In the genomic region with DNA sequence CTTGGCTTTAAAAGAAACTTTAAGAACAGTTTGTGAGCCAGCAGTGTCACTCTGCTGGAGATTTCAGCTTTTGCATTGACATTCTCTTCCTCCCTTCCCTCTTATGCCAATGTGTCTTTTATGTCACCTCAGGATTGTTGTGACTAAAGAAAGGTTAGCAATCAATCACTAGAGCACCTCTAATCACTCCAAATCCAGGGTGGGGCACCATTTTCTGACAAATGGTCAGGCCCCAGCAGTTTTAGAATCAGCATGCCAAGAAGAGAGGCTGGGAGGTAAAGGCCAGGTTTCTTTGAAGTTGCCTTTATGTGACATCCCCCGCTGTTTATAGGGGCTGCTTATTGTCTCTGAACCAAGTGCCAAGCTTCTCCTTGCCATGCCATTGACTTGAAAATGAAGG, we compare ENCODE assay signal across 14 mouse cellular contexts.
"Had no signal": no experiment of that assay in that cellular context is flagged by ENCODE, and none has a peak within 500 bp of the region (broad histone marks: within the 10 kb centered on the region; RNA-seq: fewer than 3 reads in every experiment).

No protein-coding gene starts in this region.

- DNase-seq: liver, postnatal 0 days; lung, adult 2 months; lung, postnatal 10 days; lung, postnatal 4 days; right cerebral cortex, postnatal 25 days; right cerebral cortex, postnatal 4 days; spleen, adult 18-20 months; thymus, adult 18-20 months; thymus, postnatal 25 days had no signal

- H3K36me3 ChIP-seq: liver, embryonic 15.5 days; lung, embryonic 15.5 days; midbrain, embryonic 13.5 days; midbrain, embryonic 15.5 days; neural tube, embryonic 12.5 days had no signal

- H3K9me3 ChIP-seq: liver, embryonic 15.5 days; lung, embryonic 15.5 days; midbrain, embryonic 13.5 days; midbrain, embryonic 15.5 days; neural tube, embryonic 12.5 days had no signal

- H3K27ac ChIP-seq: liver, embryonic 15.5 days; lung, embryonic 15.5 days; midbrain, embryonic 13.5 days; midbrain, embryonic 15.5 days; neural tube, embryonic 12.5 days had no signal

- H3K4me1 ChIP-seq: liver, embryonic 15.5 days; midbrain, embryonic 13.5 days; midbrain, embryonic 15.5 days had no signal

- H3K9ac ChIP-seq: liver, embryonic 15.5 days; liver, postnatal 0 days; lung, embryonic 15.5 days; midbrain, embryonic 13.5 days; midbrain, embryonic 15.5 days; neural tube, embryonic 12.5 days had no signal

- H3K4me3 ChIP-seq: liver, embryonic 15.5 days; lung, embryonic 15.5 days; midbrain, embryonic 13.5 days; midbrain, embryonic 15.5 days; neural tube, embryonic 12.5 days had no signal
